Mouse (Mus musculus) heart, embryonic 11.5 days (tissue): ENCODE measurements around the gene Crtc2. TPM values are rescaled to one million over a fixed set of nuclear protein-coding genes. Genes with fewer than 3 reads are reported as not detected.
A peak's percentile ranks its signal among the peaks of the same experiment; 100 is the strongest.

Experiments
- ATAC-seq: fragments of 200-750 bp; cut with Nextera tagmentation; replicated peaks from 2 replicates; pipeline ENCODE4 v1.8.0; 2017; ENCODE audit warnings: moderate library complexity; ENCODE audit not compliant: insufficient number of reproducible peaks, low FRiP score, low TSS enrichment
- H3K27ac ChIP-seq: fragments of 300-500 bp; sonication (generic); 2 replicates; pipeline ENCODE4 v1.5.1; 2014; ENCODE audit warnings: mild to moderate bottlenecking, low read depth, low read length
- H3K27me3 ChIP-seq: fragments of 300-500 bp; sonication (generic); 2 replicates; pipeline ENCODE4 v1.6.1; 2014; ENCODE audit warnings: mild to moderate bottlenecking, low read length, mixed read lengths; ENCODE audit not compliant: control insufficient read depth, insufficient read depth
- H3K36me3 ChIP-seq: fragments of 300-500 bp; sonication (generic); 2 replicates; pipeline ENCODE4 v1.6.1; 2014; ENCODE audit warnings: mild to moderate bottlenecking, low read length, moderate library complexity, mixed read lengths; ENCODE audit not compliant: control insufficient read depth, insufficient read depth
- H3K4me1 ChIP-seq: fragments of 300-500 bp; sonication (generic); 2 replicates; pipeline ENCODE4 v1.6.1; 2014; ENCODE audit warnings: low read length; ENCODE audit not compliant: control insufficient read depth, insufficient read depth
- H3K4me2 ChIP-seq: fragments of 300-500 bp; sonication (generic); 2 replicates; pipeline ENCODE4 v1.6.1; 2014; ENCODE audit warnings: mild to moderate bottlenecking, moderate library complexity
- H3K4me3 ChIP-seq: fragments of 300-500 bp; sonication (generic); 2 replicates; pipeline ENCODE4 v1.5.1; 2014; ENCODE audit warnings: low read depth, low read length
- H3K9ac ChIP-seq: fragments of 300-500 bp; sonication (generic); 2 replicates; pipeline ENCODE4 v1.6.1; 2014; ENCODE audit warnings: mild to moderate bottlenecking, low read depth, low read length, moderate library complexity
- H3K9me3 ChIP-seq: fragments of 300-500 bp; sonication (generic); replicated peaks from 2 replicates; pipeline ENCODE4 v1.6.1; 2016; ENCODE audit warnings: low read length; ENCODE audit not compliant: control insufficient read depth
- WGBS: fragments of 180-500 bp; shearing (Covaris S2); extraction: QIAGEN DNeasy Blood & Tissue Kit; methylation state at CpG from one replicate; pipeline ENCODE4 v1.1.7; 2014; ENCODE audit not compliant: insufficient replicate concordance; 5-methylcytosine and 5-hydroxymethylcytosine counted together
- polyA plus RNA-seq: library from polyadenylated mRNA; unstranded; fragments of >200 nt; fragmentation: Nextera tagmentation; extraction: Ambion mirVana; gene quantifications from 2 replicates; pipeline ENCODE4 v1.2.1, GENCODE M21; 2014

The Crtc2 gene
- polyA plus RNA-seq, 1 experiment from 2014 or later: 11.6 TPM

GRCm38 (mm10) chr3:90255784-90256353 is 1.9 kb downstream of the Crtc2 start:
- Histone ChIP-seq H3K9ac (no peak overlapping the region), H3K4me2 (no peak overlapping the region), H3K36me3 (peaks cover 17% of the 10 kb centered on the region)

GRCm38 (mm10) chr3:90256731-90257530 is 3.0 kb downstream of the Crtc2 start:
- peaks cover 6% of the 10 kb centered on the region for H3K4me1 ChIP-seq
- H3K9me3 ChIP-seq: no peaks in the 10 kb centered on the region
- no peak overlapping the region for H3K27ac ChIP-seq
- 89% methylated on average over 19 of the region's 19 CpGs for WGBS
- H3K27me3 ChIP-seq: no peaks in the 10 kb centered on the region
- no peak for ATAC-seq
- H3K36me3 ChIP-seq: peaks cover 19% of the 10 kb centered on the region
- no peak overlapping the region for H3K4me3 ChIP-seq
- no peak overlapping the region for H3K4me2 ChIP-seq
- H3K9ac ChIP-seq: no peak overlapping the region

More at GRCm38 (mm10) chr3:90255784-90256353, 1.9 kb downstream of the Crtc2 start:
- Histone ChIP-seq H3K9me3 (no peaks in the 10 kb centered on the region), H3K27ac (no peak overlapping the region), H3K4me3 (no peak overlapping the region), H3K27me3 (no peaks in the 10 kb centered on the region), H3K4me1 (peaks cover 6% of the 10 kb centered on the region)
- ATAC-seq: no peak
- WGBS: 91% methylated on average over 14 of the region's 14 CpGs

GRCm38 (mm10) chr3:90258521-90258920 is 4.6 kb downstream of the Crtc2 start:
- no peak overlapping the region for H3K4me3 ChIP-seq
- H3K27me3 ChIP-seq: no peaks in the 10 kb centered on the region
- H3K27ac ChIP-seq: no peak overlapping the region
- peaks cover 32% of the 10 kb centered on the region for H3K36me3 ChIP-seq
- 87% methylated on average over 4 of the region's 4 CpGs for WGBS
- no peaks in the 10 kb centered on the region for H3K9me3 ChIP-seq
- peaks cover 6% of the 10 kb centered on the region for H3K4me1 ChIP-seq
- no peak overlapping the region for H3K4me2 ChIP-seq
- ATAC-seq: no peak
- H3K9ac ChIP-seq: no peak overlapping the region

DNA sequence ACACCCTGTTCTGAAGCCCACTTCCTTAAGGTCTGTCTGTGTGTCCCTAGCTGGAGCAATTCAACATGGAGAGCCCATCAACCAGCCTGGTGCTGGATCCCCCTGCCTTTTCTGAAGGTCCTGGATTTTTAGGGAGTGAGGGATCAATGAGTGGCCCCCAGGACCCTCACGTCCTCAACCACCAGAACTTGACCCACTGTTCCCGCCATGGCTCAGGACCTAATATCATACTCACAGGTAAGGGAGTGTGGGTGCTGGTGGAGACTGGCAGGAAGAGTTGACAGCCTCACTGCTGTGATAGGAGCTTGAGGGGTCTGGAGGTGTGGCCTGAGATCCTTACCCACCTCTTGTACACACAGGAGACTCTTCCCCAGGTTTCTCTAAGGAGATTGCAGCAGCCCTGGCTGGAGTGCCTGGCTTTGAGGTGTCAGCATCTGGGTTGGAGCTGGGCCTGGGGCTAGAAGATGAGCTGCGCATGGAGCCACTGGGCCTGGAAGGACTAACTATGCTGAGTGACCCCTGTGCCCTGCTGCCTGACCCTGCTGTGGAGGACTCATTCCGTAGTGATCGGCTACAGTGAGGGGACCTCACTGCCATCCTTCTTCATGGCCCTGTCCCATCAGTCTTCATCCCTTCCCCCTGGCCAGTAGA is 9.3 kb downstream of the Crtc2 start:
- H3K9ac ChIP-seq: no peak overlapping the region
- WGBS: 80% methylated on average over 5 of the region's 5 CpGs
- ATAC-seq: no peak
- H3K9me3 ChIP-seq: no peaks in the 10 kb centered on the region
- no peak overlapping the region for H3K4me3 ChIP-seq
- H3K4me2 ChIP-seq: no peak overlapping the region
- peaks cover 34% of the 10 kb centered on the region for H3K36me3 ChIP-seq
- no peaks in the 10 kb centered on the region for H3K27me3 ChIP-seq
- no peak overlapping the region for H3K27ac ChIP-seq
- H3K4me1 ChIP-seq: peaks cover 9% of the 10 kb centered on the region; the same call in 1 of the 2 replicates

GRCm38 (mm10) chr3:90264687-90265033 is 10.7 kb downstream of the Crtc2 start:
- Histone ChIP-seq H3K27me3 (no peaks in the 10 kb centered on the region), H3K9ac (peak overlapping the region; percentile 92), H3K27ac (peak overlapping the region; percentile 98), H3K4me2 (peak overlapping the region; percentile 80), H3K36me3 (peaks cover 28% of the 10 kb centered on the region), H3K4me1 (peaks cover 9% of the 10 kb centered on the region; the same call in 1 of the 2 replicates), H3K4me3 (peak overlapping the region; percentile 80), H3K9me3 (no peaks in the 10 kb centered on the region)
- ATAC-seq: no peak
- 32% methylated on average over 10 of the region's 10 CpGs for WGBS

GRCm38 (mm10) chr3:90265034-90265931 is 11.3 kb downstream of the Crtc2 start, which contains the start of gene Dennd4b:
Gene Dennd4b (plus strand): TSS chr3:90265185.
- ATAC-seq: peak; percentile 88
- peak within 1 kb of the TSS; percentile 80 for H3K4me3 ChIP-seq
- no peaks in the 10 kb centered on the region for H3K9me3 ChIP-seq
- peaks cover 9% of the 10 kb centered on the region; the same call in 1 of the 2 replicates for H3K4me1 ChIP-seq
- peak within 1 kb of the TSS; percentile 98 for H3K27ac ChIP-seq
- peak within 1 kb of the TSS; percentile 80 for H3K4me2 ChIP-seq
- under 1% methylated on average over 80 of the region's 87 CpGs for whole genome bisulfite sequencing
- peak within 1 kb of the TSS; percentile 92 for H3K9ac ChIP-seq
- peaks cover 23% of the 10 kb centered on the region for H3K36me3 ChIP-seq
- no peaks in the 10 kb centered on the region for H3K27me3 ChIP-seq

GRCm38 (mm10) chr3:90265932-90266741 is 12.2 kb downstream of the Crtc2 start:
- peaks cover 21% of the 10 kb centered on the region for H3K36me3 ChIP-seq

More at GRCm38 (mm10) chr3:90265932-90266741, 12.2 kb downstream of the Crtc2 start:
- Histone ChIP-seq H3K9ac (peak overlapping the region; percentile 92), H3K4me1 (peaks cover 9% of the 10 kb centered on the region; the same call in 1 of the 2 replicates), H3K9me3 (no peaks in the 10 kb centered on the region), H3K4me3 (peak overlapping the region; percentile 80), H3K27ac (peak overlapping the region; percentile 98), H3K27me3 (no peaks in the 10 kb centered on the region), H3K4me2 (peak overlapping the region; percentile 80)
- peak; percentile 8 for ATAC-seq
- WGBS: 16% methylated on average over 16 of the region's 16 CpGs
